Mouse (Mus musculus) liver, embryonic 14 days (tissue): ENCODE measurements around the gene Fat2. TPM values are rescaled to one million over a fixed set of nuclear protein-coding genes. Genes with fewer than 3 reads are reported as not detected.

Experiments used
- polyA plus RNA-seq: library from polyadenylated mRNA; depleted of rRNA; stranded (reverse); fragments of >200 nt; gene quantifications from 2 replicates; pipeline ENCODE4 v1.2.3, GENCODE M21; 2012; rRNA removed

Gene Fat2
- not detected in 2 replicates for polyA plus RNA-seq

DNA sequence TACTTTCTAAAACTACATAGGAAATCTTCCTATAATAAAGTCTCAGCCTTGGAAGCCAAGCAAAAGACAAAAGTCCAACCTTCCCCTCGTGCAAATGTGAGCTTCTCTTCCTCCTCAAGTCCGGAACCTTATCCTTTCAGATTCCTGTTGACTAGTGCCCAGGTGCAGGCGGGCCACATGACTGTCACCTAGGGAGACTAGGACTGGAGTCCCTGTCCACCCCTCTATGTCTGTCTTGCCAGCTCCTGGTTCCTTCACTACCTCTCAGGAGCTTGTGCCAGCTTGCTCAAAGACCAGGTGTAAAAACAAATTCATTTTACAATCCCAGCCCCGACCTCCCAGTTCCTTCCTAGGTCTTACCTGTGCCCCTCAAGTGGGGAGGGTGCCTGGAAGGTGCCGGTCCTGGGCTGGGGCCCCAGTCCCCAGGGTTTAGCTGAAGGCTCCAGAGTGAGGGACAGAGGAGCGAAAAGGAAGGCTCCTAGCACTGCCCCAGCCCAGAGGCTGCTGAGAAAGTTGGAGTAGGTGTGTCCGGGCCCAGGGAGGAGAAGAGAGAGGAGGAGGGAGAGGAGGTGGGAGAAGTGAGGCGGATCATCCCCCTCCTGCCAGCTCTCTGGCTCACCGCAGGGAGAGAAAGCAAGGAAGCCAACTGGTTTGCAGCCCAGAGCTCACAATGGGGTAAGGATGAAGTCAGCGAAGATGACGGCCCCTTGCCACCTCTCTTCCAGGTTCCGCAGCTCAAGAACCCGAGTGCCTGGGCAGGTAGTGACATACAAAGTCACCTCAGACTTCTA is at the start of gene Fat2:
Fat2 (minus strand) TSS at position 464 of the 791 bp plus-strand sequence.

DNA sequence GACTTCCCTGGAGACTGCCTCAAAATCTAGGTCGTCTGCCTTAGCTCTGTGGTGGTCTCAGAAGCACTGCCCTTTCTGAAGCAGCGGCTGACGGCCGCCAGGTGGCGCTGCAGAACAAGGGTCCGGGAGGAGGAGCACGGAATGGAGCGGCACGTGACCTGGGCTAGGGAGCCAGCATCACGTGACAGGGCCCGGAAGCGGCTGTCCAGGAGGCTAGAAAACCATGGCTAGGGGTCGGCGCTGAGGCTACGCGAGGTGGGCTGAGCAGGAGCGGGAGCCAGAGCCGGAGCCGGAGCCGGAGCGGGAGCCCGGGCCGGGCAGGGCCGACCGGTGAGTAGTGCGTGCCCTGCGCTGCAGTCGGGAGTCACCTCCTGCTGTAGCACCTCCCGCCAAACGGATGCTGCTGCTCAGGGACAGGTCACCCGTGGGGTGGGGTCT is 132.2 kb downstream of the Fat2 start, which contains the start of gene Slc36a1:
Slc36a1 (plus strand) TSS at position 192 of the 438 bp plus-strand sequence.

Other genes starting within 250 kb of the Fat2 start
- gene Gm2a, start 238.4 kb downstream of the Fat2 start, polyA plus RNA-seq, result 4.3 and 5.5 TPM in 2 replicates
- not detected in 2 replicates for gene Slc36a3, start 184.9 kb downstream of the Fat2 start, polyA plus RNA-seq
- gene Slc36a2, start 151.5 kb downstream of the Fat2 start, polyA plus RNA-seq, result 12.2 and 14.8 TPM in 2 replicates
- 5.8 and 8.1 TPM in 2 replicates for gene Slc36a1, start 132.2 kb downstream of the Fat2 start, polyA plus RNA-seq
- gene Sparc, start 86.6 kb upstream of the Fat2 start, polyA plus RNA-seq, result 58.6 and 74.5 TPM in 2 replicates
- 107 and 129 TPM in 2 replicates for gene Atox1, start 124.7 kb upstream of the Fat2 start, polyA plus RNA-seq
- 25.7 and 31.3 TPM in 2 replicates for gene G3bp1, start 133.1 kb upstream of the Fat2 start, polyA plus RNA-seq